Mouse (Mus musculus) MEL (cell line): ENCODE measurements around the gene Pla2g5. TPM values are rescaled to one million over a fixed set of nuclear protein-coding genes. Genes with fewer than 3 reads are reported as not detected.

Experiments
- DNase-seq: peaks from one replicate; pipeline ENCODE4 v3.0.0; 2011; ENCODE audit warnings: low read depth, low spot score
- H3K27ac ChIP-seq: 2 replicates; pipeline ENCODE4 v1.5.1; 2012; ENCODE audit warnings: low read depth, mild to moderate bottlenecking, control low read depth, low read length, moderate library complexity; ENCODE audit not compliant: control insufficient read depth
- H3K27me3 ChIP-seq, 2 experiments: fragments of 150-350 bp in 1 of 2; sonication (generic) in 1 of 2; 2 replicates each; pipeline ENCODE4 v1.6.1; 2012; ENCODE audit warnings: low read length in 2 of 2, mild to moderate bottlenecking in 2 of 2, improper control_type of control experiment in 1 of 2, moderate library complexity in 1 of 2; ENCODE audit not compliant: insufficient read depth in 2 of 2, control insufficient read depth in 1 of 2
- H3K36me3 ChIP-seq, 2 experiments: 2 replicates each; pipeline ENCODE4 v1.6.1; 2012 to 2014; ENCODE audit warnings: low read length in 2 of 2, improper control_type of control experiment in 1 of 2, inconsistent platforms in 1 of 2, mild to moderate bottlenecking in 1 of 2; ENCODE audit not compliant: insufficient read depth in 2 of 2, control insufficient read depth in 1 of 2
- H3K4me1 ChIP-seq, 2 experiments: fragments of 150-350 bp in 1 of 2; sonication (generic) in 1 of 2; 2 replicates each; pipeline ENCODE4 v1.6.1; 2012; ENCODE audit warnings: low read length in 2 of 2, improper control_type of control experiment in 1 of 2, mild to moderate bottlenecking in 1 of 2; ENCODE audit not compliant: insufficient read depth in 2 of 2, control insufficient read depth in 1 of 2
- H3K4me3 ChIP-seq, 2 experiments: fragments of 150-350 bp in 1 of 2; sonication (generic) in 1 of 2; 2 replicates each; pipeline ENCODE4 v1.5.1; 2012; ENCODE audit warnings: low read depth in 2 of 2, low read length in 2 of 2, mild to moderate bottlenecking in 2 of 2, moderate library complexity in 2 of 2, control low read depth in 1 of 2, improper control_type of control experiment in 1 of 2; ENCODE audit not compliant: control insufficient read depth in 1 of 2, insufficient read depth in 1 of 2
- H3K79me2 ChIP-seq: 2 replicates; pipeline ENCODE4 v1.6.1; 2012; ENCODE audit warnings: mild to moderate bottlenecking, low read length, moderate library complexity; ENCODE audit not compliant: control insufficient read depth, poor library complexity, insufficient read depth
- H3K9ac ChIP-seq: 2 replicates; pipeline ENCODE4 v1.6.1; 2012; ENCODE audit warnings: low read depth, mild to moderate bottlenecking, control low read depth, low read length, moderate library complexity; ENCODE audit not compliant: control insufficient read depth, poor library complexity, severe bottlenecking
- H3K9me3 ChIP-seq: fragments of 150-350 bp; sonication (generic); replicated peaks from 2 replicates; pipeline ENCODE4 v1.6.1; 2012; ENCODE audit warnings: mild to moderate bottlenecking, low read length, improper control_type of control experiment, moderate library complexity; ENCODE audit not compliant: insufficient read depth
- BHLHE40 ChIP-seq: IDR thresholded peaks from 2 replicates; pipeline ENCODE4 v1.6.1; 2012; ENCODE audit warnings: low read depth, mild to moderate bottlenecking, inconsistent platforms, low read length, improper control_type of control experiment, borderline replicate concordance
- CHD2 ChIP-seq: IDR thresholded peaks from 2 replicates; pipeline ENCODE4 v1.6.1; 2011; ENCODE audit warnings: low read length, improper control_type of control experiment
- CTCF ChIP-seq, 3 experiments: IDR thresholded peaks in 2 of 3; conservative IDR thresholded peaks in 1 of 3; 2 replicates each; pipeline ENCODE4 v1.5.1; 2011 to 2012; ENCODE audit warnings: low read length in 3 of 3, low read depth in 2 of 3, mild to moderate bottlenecking in 2 of 3, improper control_type of control experiment in 1 of 3, inconsistent platforms in 1 of 3, mixed read lengths in 1 of 3, moderate library complexity in 1 of 3; ENCODE audit not compliant: control insufficient read depth in 1 of 3, insufficient read depth in 1 of 3, poor library complexity in 1 of 3, severe bottlenecking in 1 of 3
- ETS1 ChIP-seq: IDR thresholded peaks from 2 replicates; pipeline ENCODE4 v1.6.1; 2012; ENCODE audit warnings: low read depth, mild to moderate bottlenecking, inconsistent platforms, low read length, improper control_type of control experiment, moderate library complexity
- JUND ChIP-seq: IDR thresholded peaks from 2 replicates; pipeline ENCODE4 v1.6.1; 2011; ENCODE audit warnings: low read depth, mild to moderate bottlenecking, improper control_type of control experiment, low read length
- MEF2A ChIP-seq: IDR thresholded peaks from 2 replicates; pipeline ENCODE4 v1.6.1; 2014; ENCODE audit warnings: low read depth, mild to moderate bottlenecking, inconsistent platforms, low read length, improper control_type of control experiment; ENCODE audit not compliant: poor library complexity, insufficient replicate concordance, severe bottlenecking; ENCODE audit errors: extremely low read depth
- MYC ChIP-seq: IDR thresholded peaks from 2 replicates; pipeline ENCODE4 v1.6.1; 2011; ENCODE audit warnings: low read depth, mild to moderate bottlenecking, low read length, improper control_type of control experiment, moderate library complexity
- POLR2AphosphoS2 ChIP-seq: IDR thresholded peaks from 2 replicates; pipeline ENCODE4 v1.6.1; 2011; ENCODE audit warnings: low read length, improper control_type of control experiment
- USF2 ChIP-seq, 2 experiments: IDR thresholded peaks; 2 replicates each; pipeline ENCODE4 v1.6.1; 2011 to 2012; ENCODE audit warnings: improper control_type of control experiment in 2 of 2, low read length in 2 of 2, borderline replicate concordance in 1 of 2, inconsistent platforms in 1 of 2, low read depth in 1 of 2, mild to moderate bottlenecking in 1 of 2; ENCODE audit not compliant: insufficient read depth in 1 of 2
- ZC3H11A ChIP-seq: IDR thresholded peaks from 2 replicates; pipeline ENCODE4 v1.6.1; 2012; ENCODE audit warnings: low read depth, mild to moderate bottlenecking, inconsistent platforms, low read length, improper control_type of control experiment
- polyA plus RNA-seq, 2 experiments: library from polyadenylated mRNA; stranded (reverse) in 1 of 2; unstranded in 1 of 2; fragments of >175 nt in 1 of 2; fragments of >200 nt in 1 of 2; gene quantifications; 2 replicates each; pipeline versions ENCODE4 v1.2.1 to v1.2.4; 2012; ENCODE audit warnings: low replicate concordance in 2 of 2, low read depth in 1 of 2; ENCODE audit not compliant: insufficient read length in 2 of 2, insufficient read depth in 1 of 2, missing spikeins in 1 of 2
- total RNA-seq: library from RNA; depleted of rRNA; stranded (reverse); fragments of 300-350 nt; gene quantifications from 2 replicates; pipeline ENCODE4 v1.2.3, GENCODE M21; 2012; rRNA removed

The Pla2g5 gene
- total and polyA plus RNA-seq, 3 experiments = not detected

DNA sequence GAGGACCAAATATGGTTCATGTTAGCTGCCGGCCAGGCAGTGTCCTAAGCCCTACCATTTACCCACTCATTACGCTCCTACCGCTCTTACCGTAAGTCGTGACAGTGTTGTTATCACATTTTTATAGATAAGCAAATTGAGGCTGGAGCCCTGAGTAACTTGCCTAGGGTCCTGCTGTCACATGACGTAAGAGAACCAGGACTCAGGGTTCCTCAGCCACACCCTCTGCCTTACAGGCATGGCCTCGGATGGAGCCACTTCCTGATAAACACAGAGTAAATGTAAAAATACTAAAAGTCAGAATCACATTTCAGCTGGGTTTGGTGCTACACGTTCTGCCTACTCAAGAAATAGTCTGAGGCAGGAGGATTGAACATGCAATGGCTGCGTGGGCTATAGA lies 108.8 kb downstream of the Pla2g5 start:
- no peaks in the 10 kb centered on the region for H3K9me3 ChIP-seq
- H3K4me3 ChIP-seq = no peak overlapping the region

DNA sequence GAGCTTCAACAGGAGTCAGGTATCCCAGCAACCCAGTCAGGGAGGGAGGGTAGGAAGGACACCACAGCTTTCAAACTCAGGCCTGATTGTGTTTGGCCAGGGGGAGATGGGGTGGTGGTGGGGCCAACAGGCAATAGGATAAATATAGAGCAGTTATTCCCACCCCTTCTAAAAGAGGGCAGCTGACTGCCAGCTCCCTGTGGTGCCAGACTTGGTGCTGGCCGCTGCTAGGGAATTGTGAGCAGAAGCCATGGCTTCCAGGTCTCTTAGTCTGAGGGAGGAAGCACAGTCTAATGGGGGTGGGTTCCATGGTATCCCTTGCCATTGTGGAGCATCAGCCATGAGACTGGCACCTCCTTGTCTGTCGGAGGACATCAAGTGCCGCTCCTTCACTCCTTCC lies 109.7 kb downstream of the Pla2g5 start:
- H3K4me3 ChIP-seq = no peak overlapping the region
- H3K9me3 ChIP-seq = no peaks in the 10 kb centered on the region
- TF ChIP-seq MYC = no peak
- no peak for TF ChIP-seq USF2 (IDR thresholded peaks at IDR 0.05; ENCODE audit: borderline replicate concordance in 1 of 2, insufficient read depth in 1 of 2, low read depth in 1 of 2, low read length in 2 of 2)
- no peak for TF ChIP-seq BHLHE40
- H3K27ac ChIP-seq = no peak overlapping the region
- no peaks in the 10 kb centered on the region for H3K4me1 ChIP-seq
- no peaks in the 10 kb centered on the region for H3K27me3 ChIP-seq
- H3K79me2 ChIP-seq = no peaks in the 10 kb centered on the region
- no peaks in the 10 kb centered on the region for H3K36me3 ChIP-seq
- no peak overlapping the region for H3K9ac ChIP-seq
- no peak for DNase-seq

More for the DNA sequence above, 108.8 kb downstream of the Pla2g5 start:
- H3K9ac ChIP-seq = no peak overlapping the region
- no peaks in the 10 kb centered on the region for H3K79me2 ChIP-seq
- no peak for DNase-seq
- H3K27ac ChIP-seq = no peak overlapping the region
- no peaks in the 10 kb centered on the region for H3K36me3 ChIP-seq
- no peak for TF ChIP-seq ETS1
- TF ChIP-seq POLR2AphosphoS2 = no peak
- no peak for TF ChIP-seq ZC3H11A
- TF ChIP-seq CHD2 = no peak
- TF ChIP-seq JUND = no peak
- no peak for TF ChIP-seq MEF2A
- no peaks in the 10 kb centered on the region for H3K27me3 ChIP-seq
- no peaks in the 10 kb centered on the region for H3K4me1 ChIP-seq

DNA sequence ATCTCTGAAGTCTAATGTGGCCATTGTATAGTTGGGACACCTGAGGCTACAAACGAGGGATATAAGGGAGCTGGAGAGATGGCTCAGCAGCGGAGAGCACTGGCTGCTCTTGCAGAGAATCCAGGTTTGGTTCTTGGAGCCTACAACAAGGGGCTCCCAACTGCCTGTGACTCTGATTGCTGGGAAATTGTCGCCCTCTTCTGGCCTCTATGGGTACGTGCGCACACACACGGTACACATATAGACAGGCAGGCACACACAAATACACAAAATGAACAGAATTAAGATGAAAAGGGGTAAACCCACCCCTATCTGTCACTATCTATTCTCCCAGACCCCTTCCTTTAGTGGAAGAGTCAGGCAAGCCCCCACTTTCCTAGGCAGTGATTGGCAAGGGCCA lies 110.7 kb downstream of the Pla2g5 start:
- DNase-seq = no peak
- Histone ChIP-seq H3K9me3 (no peaks in the 10 kb centered on the region), H3K27me3 (no peaks in the 10 kb centered on the region), H3K36me3 (no peaks in the 10 kb centered on the region), H3K27ac (no peak overlapping the region), H3K4me3 (no peak overlapping the region), H3K9ac (no peak overlapping the region), H3K79me2 (no peaks in the 10 kb centered on the region), H3K4me1 (no peaks in the 10 kb centered on the region)
- 0 out of 6 replicates have a peak, but pooled peaks of 1 of the 3 experiments have one; percentile 2 for TF ChIP-seq CTCF (IDR thresholded peaks at IDR 0.05 in 2 of 3, conservative IDR thresholded peaks at IDR 0.05 in 1 of 3; ENCODE audit: control insufficient read depth in 1 of 3, insufficient read depth in 1 of 3, low read depth in 2 of 3, low read length in 3 of 3, poor library complexity in 1 of 3, severe bottlenecking in 1 of 3)
- no peak for TF ChIP-seq USF2 (IDR thresholded peaks at IDR 0.05; ENCODE audit: borderline replicate concordance in 1 of 2, insufficient read depth in 1 of 2, low read depth in 1 of 2, low read length in 2 of 2)
- TF ChIP-seq CHD2 = no peak

Other genes starting within 250 kb of the Pla2g5 start
- gene Vwa5b1, start 227.6 kb downstream of the Pla2g5 start, total RNA-seq = not detected in 2 replicates
- not detected for gene Vwa5b1, start 227.6 kb downstream of the Pla2g5 start, polyA plus RNA-seq
- gene Pla2g2c, start 138.7 kb downstream of the Pla2g5 start, total RNA-seq = not detected in 2 replicates
- not detected for gene Pla2g2c, start 138.7 kb downstream of the Pla2g5 start, polyA plus RNA-seq
- not detected in 2 replicates for gene Ubxn10, start 126.3 kb downstream of the Pla2g5 start, total RNA-seq
- not detected for gene Ubxn10, start 126.3 kb downstream of the Pla2g5 start, polyA plus RNA-seq
- not detected in 2 replicates for gene Pla2g2f, start 105.9 kb downstream of the Pla2g5 start, total RNA-seq
- gene Pla2g2f, start 105.9 kb downstream of the Pla2g5 start, polyA plus RNA-seq = not detected
- gene Pla2g2d, start 87.7 kb downstream of the Pla2g5 start, total RNA-seq = not detected in 2 replicates
- gene Pla2g2d, start 87.7 kb downstream of the Pla2g5 start, polyA plus RNA-seq = not detected
- not detected in 2 replicates for gene Gm13030, start 10.5 kb upstream of the Pla2g5 start, total RNA-seq
- gene Gm13030, start 10.5 kb upstream of the Pla2g5 start, polyA plus RNA-seq = not detected
- not detected in 2 replicates for gene Pla2g2e, start 14.5 kb upstream of the Pla2g5 start, total RNA-seq
- gene Pla2g2e, start 14.5 kb upstream of the Pla2g5 start, polyA plus RNA-seq = not detected
- 11.3 and 11.7 TPM in 2 replicates for gene Otud3, start 50.5 kb upstream of the Pla2g5 start, total RNA-seq
- gene Otud3, start 50.5 kb upstream of the Pla2g5 start, polyA plus RNA-seq = 10 to 100 TPM in 1 of 2 experiments, not detected in 1; 15.0 TPM
- gene Rnf186, start 103.6 kb upstream of the Pla2g5 start, total RNA-seq = 0.19 TPM in 1 of 2 replicates, not detected in the other
- gene Rnf186, start 103.6 kb upstream of the Pla2g5 start, polyA plus RNA-seq = under 1 TPM in 1 of 2 experiments, not detected in 1; 0.61 TPM
- 22.0 and 24.7 TPM in 2 replicates for gene Tmco4, start 109.4 kb upstream of the Pla2g5 start, total RNA-seq
- gene Tmco4, start 109.4 kb upstream of the Pla2g5 start, polyA plus RNA-seq = 10 to 100 TPM in 1 of 2 experiments, not detected in 1; 16.5 TPM
- 0.08 TPM in 1 of 2 replicates, not detected in the other for gene Htr6, start 212.1 kb upstream of the Pla2g5 start, total RNA-seq
- gene Htr6, start 212.1 kb upstream of the Pla2g5 start, polyA plus RNA-seq = not detected
- not detected in 2 replicates for gene Nbl1, start 229.5 kb upstream of the Pla2g5 start, total RNA-seq
- gene Nbl1, start 229.5 kb upstream of the Pla2g5 start, polyA plus RNA-seq = under 1 TPM in 1 of 2 experiments, not detected in 1; 0.14 TPM